Mouse (Mus musculus) hindlimb bud, embryonic 11.5 days (tissue): ENCODE measurements around the gene Abcb6.

Experiments
- DNase-seq: peaks from one replicate; pipeline ENCODE4 v3.0.0-alpha.2; 2012; ENCODE audit warnings: low read depth, low spot score; ENCODE audit errors: extremely low spot score

The Abcb6 gene

DNA sequence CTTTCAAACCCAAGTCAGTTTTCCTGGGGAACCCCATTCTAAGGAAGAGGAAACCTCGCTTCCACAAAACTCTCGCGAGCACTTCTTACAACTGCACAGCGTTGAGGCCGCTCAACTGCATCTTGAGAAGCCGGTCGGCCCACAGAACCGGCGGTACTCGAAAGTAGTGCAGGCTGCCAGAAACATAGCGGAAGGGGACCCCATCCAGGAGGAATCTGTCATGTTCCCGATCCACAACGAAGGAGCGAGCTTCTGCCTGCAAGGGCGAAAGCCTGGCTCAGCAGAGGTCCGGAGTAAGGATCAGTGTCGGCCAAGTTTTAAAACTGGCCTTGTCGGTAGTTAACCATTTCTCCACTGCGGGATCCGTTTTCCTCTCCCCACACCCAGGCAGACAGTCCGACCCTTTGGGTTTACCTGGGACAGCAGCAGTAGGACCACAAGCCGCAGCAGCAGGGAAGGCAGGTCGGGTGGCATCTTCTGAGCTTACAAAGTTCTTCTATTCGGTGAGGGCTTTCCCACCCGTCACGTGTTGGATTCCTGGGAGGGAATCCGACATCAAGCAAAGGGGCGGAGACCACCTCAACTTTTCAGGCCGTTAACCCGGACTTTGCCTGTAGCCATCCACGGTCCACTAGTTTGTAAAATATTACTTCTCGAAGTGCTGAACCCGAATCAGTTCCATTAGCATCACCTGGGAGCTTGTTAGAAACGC lies 28.9 kb upstream of the Abcb6 start:
- DNase-seq: no peak

DNA sequence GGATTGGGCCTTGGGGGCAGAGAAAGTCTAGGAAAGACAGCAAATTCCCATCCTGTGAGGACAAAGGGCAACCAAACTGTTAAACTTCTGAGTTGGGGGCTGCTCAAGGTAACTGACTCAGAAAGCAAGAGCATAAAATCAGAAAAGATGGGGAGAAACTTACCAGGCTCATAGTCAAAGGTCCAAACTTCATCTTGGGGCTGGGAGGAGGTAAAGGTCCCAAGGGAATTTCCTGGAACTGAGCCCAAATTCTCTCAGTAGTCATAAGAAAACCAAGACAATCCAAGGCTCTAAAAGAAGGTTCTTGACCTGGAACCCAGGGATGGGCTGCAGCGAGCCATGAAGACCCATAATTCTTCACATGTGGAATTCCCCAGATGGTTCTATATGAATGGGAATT lies 21.0 kb upstream of the Abcb6 start:
- no peak for DNase-seq

DNA sequence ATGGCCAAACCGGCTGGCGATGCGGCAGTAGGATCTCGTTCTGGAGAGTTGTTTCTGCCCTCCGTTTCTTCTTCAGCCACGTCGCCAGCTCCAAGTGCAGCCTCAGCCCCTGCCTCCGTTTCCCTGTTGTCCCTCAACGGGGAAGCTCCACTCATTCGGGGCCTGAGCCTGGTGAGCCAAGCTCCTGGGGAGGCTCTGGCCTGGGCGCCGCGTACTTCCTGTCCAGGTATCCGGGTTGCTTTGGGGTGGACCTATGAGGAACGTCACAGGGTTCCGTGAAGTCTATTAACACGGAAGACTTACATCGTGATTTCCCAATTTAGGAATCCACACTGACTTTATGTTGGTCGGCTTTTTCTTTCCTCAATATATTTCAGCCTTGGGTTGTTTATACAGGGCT lies 12.3 kb upstream of the Abcb6 start:
- no peak for DNase-seq

DNA sequence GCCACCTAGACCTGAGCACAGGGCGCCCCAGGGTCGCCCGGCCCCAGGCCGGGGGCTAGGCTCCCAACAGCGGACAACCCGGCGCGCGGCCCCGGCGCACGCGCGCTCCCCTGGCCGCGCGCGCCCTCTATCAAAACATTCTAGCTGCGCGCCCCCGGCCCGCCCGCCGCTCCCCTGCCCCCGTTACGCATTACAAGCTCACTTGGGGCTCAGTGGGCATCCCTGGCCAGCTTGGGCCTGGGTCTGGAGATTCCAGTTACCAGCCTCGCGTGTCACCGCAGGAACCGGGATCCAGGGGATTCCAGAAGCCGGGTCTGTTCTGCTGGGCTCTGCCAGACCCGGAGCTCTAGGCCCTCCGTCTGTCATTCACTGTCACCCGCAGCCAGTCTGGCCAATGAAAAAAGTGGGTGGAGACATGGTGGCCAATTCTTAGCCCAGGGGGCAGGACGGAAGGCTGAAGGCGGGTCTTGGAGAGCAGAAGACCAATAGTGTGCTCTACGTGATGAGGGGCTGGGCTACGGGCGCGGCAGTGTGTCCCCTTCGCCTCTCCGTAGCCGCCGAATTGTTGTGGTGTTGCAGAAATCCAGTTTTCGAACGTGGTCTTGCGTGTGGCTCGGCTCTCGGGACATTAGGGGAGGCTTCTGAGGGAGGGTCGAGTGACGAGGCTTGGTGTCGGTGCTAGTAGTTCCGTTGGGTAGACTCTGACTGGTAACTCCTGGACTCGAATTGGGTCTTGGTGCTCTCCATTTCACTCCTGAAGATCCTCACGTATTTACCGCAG lies 11.6 kb upstream of the Abcb6 start, which contains the start of the genes Ankzf1 and Atg9a:
TSS of gene Ankzf1 (plus strand) at position 530 of the 781 bp plus-strand sequence.
TSS of gene Atg9a (minus strand) at position 575 of the 781 bp plus-strand sequence.
- DNase-seq: peak; percentile 86

DNA sequence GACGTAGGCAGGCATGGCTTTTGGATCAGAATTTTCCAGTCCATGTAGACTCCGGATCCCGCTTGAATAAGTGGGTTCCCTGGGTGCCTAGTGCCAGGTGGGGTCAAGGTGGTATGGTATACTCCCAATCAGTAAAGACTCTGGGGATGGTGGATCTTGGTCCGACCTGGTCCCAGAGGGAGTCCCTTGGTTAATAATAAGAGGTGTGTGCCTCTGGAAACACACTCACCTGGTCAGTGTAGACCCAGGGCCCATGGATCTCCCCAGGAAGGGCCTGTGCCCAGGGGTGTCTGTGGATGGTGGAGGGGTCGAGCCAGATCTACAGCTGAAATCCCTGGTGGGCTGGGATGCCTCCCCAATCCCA lies 11.0 kb upstream of the Abcb6 start:
- DNase-seq: no peak

DNA sequence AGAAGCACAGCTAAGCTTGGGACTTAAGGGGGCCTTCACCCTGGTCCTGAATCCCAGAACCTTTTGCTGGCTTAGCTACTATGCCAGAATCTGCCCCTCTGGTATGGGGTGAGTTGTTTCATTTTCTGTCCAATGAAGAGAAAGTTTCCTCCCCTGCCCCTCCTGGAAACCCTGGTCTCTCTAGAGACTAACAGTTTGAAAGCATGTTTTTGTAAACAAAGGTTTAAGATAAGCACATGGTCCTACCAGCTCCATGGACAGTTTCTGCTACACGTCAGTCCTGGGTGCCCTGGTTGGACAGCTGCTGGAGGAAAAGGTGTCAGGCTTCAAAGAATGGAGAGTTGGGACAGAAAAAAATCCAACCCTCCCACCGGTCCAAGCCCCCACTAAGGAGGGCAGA lies 10.4 kb upstream of the Abcb6 start:
- no peak for DNase-seq

DNA sequence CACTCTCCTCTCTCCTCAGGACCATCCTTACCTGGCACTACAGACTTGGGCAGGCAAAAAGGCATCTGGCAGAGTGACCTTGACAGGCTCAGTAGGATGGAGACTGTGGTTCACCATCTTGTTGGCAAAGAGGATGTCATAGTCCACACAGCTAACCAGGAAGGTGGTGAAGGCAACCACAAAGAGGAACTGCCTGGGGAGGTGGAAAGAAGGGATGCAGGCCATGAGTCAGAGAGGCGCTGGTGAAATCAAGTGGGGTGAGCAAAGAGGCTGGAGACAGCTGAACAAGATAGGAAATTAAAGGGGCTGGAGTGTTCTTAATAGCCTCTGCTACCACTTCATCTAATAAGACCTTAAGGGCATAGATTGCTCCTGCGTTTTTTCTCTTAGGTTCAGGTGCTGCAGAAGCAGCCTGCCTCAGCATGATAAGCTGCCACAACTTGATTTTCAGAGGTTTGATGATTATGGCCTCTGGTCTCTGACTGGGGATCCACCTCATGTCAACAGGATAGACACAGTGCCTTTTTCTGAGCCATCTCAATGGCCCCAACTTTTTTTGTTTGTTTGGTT lies 7.8 kb upstream of the Abcb6 start:
- no peak for DNase-seq

DNA sequence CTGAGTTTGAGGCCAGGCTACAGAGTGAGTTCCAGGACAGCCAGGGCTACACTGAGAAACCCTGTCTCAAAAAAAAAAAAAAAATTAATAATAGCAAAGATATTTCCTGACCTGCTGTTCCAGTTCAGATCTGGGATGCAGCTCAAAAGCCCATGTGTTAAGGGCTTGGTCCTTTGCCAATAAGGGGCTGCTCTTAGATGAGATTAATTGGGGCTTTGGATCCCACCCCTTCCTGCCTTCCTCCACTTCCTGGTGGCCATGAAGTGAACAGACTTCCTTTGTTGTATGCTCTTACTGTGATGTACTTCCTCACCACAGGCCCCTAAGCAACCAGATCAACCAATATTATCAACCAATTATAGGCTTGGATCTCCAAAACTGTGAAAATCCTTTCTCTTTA lies 6.9 kb upstream of the Abcb6 start:
- no peak for DNase-seq

DNA sequence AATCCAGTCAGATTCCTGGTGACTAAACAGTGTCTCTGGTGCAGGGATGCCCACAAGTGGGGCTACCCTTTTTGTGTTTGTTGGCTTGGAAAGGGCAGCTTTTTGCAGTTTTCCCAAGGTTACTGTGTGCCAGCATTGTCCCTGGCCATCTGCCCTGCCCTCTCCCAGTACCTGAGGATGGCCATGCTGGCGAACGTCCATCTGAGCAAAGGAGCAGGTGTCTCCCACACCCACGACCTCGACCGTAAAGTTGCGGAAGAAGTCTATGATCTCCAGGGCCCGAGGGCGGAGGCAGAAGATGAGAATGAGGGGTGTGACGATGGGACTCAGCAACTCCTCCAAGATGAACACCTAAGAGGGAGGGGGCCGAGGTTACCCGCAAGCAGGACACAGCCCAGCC lies 5.3 kb upstream of the Abcb6 start:
- DNase-seq: no peak

DNA sequence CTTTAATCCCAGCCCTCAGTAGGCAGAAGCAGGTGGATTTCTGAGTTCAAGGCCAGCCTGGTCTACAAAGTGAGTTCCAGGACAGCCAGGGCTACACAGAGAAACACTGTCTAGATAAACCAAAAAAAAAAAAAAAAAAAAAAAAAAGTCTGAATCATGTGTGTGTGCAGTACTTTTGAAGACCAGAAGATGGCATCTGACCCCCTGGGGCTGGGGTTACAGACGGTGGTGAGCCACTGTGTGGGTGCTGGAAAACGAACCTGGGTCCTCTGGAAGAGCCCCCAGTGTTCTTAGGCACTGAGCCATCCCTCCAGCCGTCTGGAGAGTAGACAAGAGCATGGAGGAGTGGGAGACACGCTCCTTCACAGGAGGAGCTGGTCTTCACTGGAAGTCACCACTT lies 2.0 kb upstream of the Abcb6 start:
- DNase-seq: no peak

DNA sequence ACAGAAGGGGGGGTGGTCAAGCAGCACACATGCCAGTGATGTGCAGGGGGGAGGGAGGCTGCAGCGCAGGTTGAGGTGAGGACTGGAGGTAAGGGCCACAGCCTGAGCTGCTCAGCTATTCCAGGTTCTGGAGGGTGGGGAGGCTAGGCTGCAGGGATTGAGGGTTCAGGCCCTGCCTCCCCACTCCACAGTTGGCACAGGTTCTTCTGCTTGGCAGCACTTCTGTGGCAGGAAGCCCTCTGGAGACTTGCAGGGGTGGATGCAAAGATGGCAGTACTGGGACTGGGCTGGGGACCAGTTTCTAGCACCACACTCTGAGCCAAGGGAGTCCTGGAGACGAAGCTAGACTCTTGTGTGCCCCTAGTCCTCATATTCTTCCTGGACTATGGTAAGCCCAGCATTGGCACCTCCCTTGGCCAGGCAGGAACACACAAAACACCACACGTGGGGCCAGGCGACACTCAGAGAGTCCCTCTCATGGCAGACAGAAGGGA lies 1.2 kb upstream of the Abcb6 start:
- no peak for DNase-seq

DNA sequence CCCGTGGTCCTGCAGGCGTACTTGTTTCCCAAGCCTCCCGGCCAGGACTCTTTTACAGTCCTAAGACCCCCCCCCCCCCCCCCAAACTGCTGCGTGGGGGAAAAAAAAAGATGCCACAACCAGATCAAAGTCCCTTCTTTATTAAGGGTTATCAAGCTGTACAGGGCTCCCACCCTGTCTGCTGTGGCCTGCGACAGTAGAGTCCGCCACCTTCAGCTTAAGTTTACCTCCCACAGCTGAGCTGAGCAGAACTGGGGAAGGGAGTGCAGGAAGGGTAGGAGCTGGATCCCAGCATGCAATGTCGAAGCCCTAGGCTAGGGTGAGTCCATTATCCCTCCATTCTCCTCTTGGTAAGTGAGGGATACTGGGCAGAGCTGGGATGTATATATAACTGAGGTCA lies 549 bp upstream of the Abcb6 start:
- no peak for DNase-seq

DNA sequence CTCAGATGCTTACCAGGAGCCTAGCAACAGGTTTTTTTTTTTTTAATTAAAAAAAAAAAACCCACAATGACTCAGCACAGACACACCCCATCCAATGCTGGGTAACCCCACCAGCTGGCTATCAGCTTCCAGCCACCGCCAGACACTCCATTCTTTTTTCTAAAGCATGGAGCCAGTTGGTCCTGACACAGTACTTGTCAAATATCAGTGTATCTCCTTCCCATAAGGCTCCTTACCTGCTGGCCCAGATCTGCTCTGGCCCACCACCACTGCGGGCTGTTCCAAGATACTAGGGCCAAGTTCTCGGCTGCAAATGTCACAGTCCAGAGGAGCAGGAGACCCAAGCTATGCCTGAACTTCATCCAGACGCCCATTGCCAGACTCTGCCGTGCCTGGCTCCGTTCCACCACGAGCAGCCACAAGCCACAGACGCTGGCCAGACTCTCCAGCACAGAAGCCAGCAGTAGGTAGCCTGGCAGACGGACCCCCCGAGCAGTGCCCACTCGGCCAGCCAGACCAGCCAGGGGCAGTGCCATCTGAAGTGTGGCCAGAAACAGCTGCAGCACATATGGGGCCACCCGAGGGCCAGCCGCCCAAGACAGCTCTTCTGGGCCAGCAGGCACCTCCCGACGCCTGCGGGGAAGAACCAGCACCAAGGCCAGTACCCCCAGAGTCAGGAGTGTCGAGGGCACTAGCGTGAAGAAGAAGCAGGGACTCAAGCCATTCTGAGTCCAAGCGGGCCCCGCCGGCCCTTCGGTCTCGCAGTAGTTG lies 673 bp downstream of the Abcb6 start:
- no peak for DNase-seq

DNA sequence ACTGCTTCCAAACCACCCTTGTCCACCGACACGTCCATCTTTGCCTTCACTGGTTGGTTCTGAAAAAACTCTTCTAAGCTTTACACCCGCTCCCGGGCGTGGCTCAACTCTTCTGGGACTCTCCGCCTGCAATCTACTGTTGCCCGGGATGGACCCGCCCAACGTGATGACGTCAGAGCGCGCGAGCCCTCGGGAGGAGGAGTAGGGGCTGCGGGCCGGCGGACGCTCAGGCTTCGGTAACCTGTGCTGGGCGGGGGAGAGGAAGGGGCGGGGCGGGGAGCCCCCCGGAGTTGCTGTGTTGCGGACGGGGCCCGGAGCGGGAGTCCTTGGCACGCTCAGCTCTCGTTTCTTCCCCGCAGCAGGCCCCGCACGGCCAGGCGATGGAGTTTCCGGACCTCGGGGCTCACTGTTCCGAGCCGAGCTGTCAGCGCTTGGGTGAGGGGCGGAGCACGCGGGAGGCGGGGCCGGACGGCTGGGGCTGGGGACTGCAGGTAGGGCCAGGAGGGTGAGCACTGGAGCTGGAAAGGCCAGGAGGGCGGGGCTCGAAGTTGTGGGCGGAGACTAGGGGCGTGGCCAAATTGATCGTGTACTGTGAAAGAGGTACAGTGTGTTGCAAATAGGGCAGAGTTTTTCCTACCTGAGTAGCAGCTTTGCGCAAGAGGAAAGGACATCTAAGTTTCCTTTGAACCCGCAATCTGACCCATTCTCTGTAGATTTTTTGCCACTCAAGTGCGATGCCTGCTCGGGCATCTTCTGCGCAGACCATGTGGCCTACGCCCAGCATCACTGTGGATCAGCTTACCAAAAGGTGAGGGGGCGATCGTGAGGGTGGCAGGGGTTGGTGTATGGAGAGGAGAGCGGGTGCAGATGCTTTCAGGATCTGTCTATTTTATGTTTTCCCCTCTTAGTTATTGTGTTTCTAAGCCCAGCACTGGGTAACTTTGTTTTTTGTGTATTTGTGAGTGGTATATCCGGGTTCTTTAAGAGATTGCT lies 11.4 kb downstream of the Abcb6 start, which contains the start of gene Zfand2b:
TSS of gene Zfand2b (plus strand) at position 175 of the 993 bp plus-strand sequence.
- DNase-seq: peak; percentile 70

DNA sequence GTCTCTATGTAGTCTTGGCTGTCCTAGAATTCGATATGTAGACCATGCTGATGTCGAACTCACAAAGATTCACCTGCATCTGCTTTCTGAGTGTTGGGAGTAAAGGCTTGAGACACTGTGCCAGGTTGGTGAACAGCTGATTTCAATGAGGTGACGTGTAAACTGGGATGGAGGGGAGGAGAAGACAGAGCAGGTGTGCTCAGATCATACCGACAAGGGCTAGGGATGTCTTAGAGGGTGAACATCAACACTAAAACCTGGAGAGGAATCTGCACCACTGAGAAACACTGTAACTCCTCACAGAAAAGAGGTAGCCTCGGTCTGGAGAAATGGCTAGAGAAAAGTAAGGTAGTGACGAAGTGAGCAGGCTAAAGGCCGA lies 12.1 kb downstream of the Abcb6 start:
- DNase-seq: no peak

DNA sequence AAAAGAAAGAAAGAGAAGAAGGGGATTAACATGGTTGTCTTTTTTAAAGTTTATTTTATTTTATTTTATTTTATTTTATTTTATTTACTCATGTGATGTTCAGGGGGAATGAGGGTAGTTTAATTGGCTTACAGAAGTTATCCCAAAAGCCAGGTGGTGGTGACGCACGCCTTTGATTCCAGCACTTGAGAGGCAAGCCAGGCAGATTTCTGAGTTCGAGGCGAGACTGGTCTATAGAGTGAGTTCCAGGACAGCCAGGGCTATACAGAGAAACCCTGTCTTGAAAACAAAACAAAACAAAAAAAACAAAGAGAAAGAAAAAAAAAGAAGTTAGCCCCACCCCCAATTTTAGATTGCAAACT lies 20.0 kb downstream of the Abcb6 start:
- no peak for DNase-seq

DNA sequence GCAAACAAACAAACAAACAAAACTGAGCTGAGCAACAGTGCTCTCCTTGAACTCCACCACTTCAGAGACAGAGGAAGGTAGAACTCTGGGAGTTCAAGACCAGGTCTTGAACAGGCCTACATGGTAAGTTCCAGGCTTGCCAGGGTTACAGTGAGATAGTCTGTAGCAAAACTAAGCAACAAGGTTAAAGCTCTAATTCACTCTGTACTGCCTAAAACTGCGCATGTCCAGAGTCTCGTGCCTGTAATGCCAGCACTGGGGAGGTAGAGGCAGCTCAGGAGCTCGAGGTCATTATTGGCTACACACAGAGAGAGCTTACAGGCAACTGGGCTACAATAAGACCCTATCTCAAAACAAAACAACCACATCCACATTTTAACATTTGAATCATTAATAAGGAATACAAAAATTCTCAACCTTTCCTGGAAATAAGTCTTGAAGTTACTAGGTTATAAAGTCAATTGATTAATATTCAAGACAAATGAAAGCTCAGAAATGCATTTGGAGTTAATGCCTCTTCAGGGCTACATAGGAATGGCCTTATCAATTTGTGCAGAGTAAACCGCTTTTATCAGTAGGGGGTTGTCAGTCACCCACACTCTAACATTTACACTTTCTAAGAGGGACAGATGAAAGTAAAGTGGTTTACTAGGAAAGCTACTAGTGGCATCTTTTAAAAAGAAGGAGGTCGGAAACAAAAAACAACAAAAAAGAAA lies 20.5 kb downstream of the Abcb6 start:
- no peak for DNase-seq

DNA sequence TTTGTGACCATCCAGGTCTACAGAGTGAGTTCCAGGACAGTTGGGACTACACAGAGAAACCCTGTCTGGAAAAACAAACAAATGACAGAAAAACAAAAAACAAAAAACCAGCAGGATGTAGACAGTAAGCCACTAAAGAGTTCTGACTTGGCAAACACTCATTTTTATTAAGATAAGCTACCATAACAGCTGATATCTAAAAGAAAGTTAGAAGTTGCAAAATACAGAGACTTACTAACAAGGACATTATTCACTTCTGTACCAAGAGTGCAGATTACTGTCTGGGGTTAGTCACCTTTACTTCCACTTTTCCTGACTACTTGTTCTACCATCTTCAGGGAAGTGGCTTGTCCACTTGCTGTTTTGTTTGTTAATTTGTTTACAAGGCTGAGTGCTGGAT lies 21.2 kb downstream of the Abcb6 start:
- no peak for DNase-seq

DNA sequence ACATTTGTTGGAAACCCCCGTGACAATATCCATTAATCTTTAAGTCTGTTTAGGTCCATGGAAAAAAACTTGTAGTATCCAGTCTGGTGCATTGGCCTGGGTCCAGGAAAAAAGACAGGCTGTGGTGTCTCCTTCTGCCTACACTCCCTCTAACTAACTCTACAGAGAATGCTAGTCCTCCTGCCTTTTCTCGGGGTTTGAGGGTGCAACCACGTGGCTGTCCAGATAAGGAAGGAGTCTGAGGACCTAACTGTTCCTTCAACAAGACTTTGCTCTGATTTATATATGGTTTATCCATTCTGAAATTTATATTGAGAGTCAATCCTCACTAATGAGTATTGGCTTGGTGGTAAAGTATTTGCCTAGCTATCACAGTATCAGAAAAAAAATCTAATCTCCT lies 24.4 kb downstream of the Abcb6 start:
- DNase-seq: no peak
